Mouse (Mus musculus) layer of hippocampus, postnatal 25 days (tissue): ENCODE measurements around the gene Naa30. TPM values are rescaled to one million over a fixed set of nuclear protein-coding genes. Genes with fewer than 3 reads are reported as not detected.

ENCODE experiments used
- DNase-seq, 2 experiments: peaks; one replicate each; pipeline ENCODE4 v3.0.0; 2022; ENCODE audit warnings: mixed read lengths in 2 of 2, low spot score in 1 of 2; ENCODE audit errors: extremely low spot score in 1 of 2
- total RNA-seq, 2 experiments: library from RNA; stranded (reverse); gene quantifications; 2 replicates each; pipeline ENCODE4 v1.2.3; 2021

Naa30 gene
- total RNA-seq, 2 experiments from 2014 or later, result 31.5 to 38.1 TPM

- DNase-seq, result no peak
These were observed 49.7 kb downstream of the Naa30 start for GRCm38 (mm10) chr14:49221771-49222170.

DNA sequence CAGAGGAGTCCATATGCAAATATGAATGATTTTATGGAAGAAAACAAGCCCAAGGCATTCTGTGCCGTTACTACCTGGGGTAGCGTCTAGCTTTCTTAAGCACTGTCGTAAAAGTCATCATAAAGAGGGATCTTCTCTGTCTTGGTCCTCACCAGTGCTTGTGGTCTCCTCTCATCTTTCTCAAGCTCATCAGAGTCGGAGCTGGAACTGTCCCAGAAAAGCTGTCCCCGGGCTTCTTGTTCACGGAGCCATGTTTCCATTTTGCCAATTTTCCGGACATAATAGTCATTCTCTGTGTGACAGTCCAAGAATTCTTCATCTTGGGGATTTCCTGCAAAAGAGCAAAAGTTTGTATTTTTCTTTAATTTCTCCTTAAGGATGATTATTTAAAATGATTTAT lies 54.4 kb downstream of the Naa30 start:
- DNase-seq, result no peak

GRCm38 (mm10) chr14:49226986-49227385 lies 55.0 kb downstream of the Naa30 start:
- DNase-seq, result no peak

DNA sequence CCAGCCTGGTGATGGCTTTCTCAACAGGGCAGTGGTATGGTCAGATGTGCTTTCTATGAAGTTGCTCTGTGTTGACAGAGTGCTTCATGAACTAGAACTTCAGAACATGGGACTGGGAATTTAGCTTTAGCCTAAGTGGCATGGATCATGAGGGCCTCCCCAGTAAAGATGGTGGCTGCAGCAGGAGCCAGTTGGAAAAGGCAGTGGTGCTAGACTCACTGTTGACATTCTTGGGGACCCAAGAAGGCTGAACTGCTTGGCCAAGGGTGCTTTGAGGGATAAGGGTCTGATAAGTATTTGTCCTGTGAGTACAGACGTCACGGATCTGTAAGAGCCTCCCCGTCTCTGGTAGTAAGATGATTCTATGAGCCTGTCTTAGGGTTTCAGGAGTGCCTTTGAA lies 59.8 kb downstream of the Naa30 start:
- DNase-seq, result no peak

DNA sequence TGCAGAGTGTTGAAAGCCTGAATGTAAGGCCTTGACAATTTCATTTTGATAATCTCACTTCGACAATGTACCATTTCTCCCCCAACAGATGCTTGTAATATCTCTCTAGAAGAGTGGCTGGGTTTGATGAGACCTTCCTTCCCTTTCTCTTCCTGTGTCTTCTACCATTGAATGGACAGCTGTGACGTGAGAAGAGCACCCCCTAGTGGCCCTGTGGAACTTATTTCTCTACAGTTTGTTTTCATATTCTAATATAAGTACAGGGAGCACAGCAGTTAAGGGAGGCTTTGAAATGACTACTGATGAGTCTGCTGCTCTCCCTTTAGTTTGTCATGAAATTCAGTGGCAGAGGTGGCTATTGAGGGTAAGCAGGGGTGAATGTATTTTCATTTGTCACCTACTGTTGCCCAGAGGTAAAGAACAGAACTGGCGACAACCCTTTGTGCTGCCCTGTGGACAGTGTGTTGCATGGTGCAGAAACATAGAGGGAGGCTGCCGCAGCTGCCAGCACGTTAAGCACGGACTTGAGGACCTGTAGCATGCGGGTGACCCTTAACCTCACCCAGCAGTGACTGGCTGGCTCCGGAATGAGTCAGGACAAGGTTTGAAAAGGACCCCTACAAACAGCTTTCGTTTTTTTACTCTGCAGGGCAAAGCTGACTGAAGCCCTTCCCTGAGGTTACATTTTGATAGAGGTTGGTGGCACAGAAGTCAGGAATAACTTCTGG lies 62.9 kb downstream of the Naa30 start:
- DNase-seq, result peak in 1 of 2 experiments; percentile 42

DNA sequence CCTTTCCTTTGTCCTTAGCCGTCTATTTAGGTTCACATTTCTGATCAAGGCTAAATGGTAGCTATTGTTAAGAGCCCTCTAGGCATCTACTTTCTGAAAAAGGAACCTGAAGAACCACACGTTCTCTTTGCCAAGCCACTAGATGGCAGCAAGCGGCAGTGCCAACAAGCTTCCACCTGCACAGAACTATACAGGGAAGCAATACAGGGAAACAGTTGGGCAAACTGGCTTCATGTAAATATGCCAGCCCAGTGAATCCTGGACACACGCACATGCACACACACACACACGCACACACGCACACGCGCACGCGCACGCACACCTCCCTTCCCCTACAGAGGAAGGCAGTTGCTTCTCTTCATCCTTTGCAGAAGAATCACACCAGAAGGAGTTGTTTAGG lies 66.2 kb downstream of the Naa30 start:
- peak; percentile 38 to 70 for DNase-seq

Other genes with a start within 250 kb of the Naa30 start
- gene Ap5m1, start 106.1 kb upstream of the Naa30 start, total RNA-seq, result 10 to 100 TPM; 20.2 to 22.3 TPM
- gene Exoc5, start 105.6 kb upstream of the Naa30 start, total RNA-seq, result 10 to 100 TPM; 53.5 to 55.5 TPM
- not detected for gene ccdc198, start 73.2 kb downstream of the Naa30 start, total RNA-seq